Mouse (Mus musculus) ZHBTc4 (cell line): ENCODE data around the gene Spata32.

Experiments
- DNase-seq: peaks from one replicate; pipeline ENCODE4 v3.0.0-alpha.2; 2011; ENCODE audit warnings: low read depth, low spot score

Gene Spata32

GRCm38 (mm10) chr11:103206203-103206602 is 12.0 kb downstream of the Spata32 start:
- no peak for DNase-seq

- no peak for DNase-seq
These were observed 15.9 kb downstream of the Spata32 start for GRCm38 (mm10) chr11:103202376-103202775.

GRCm38 (mm10) chr11:103201664-103202063 is 16.6 kb downstream of the Spata32 start:
- no peak for DNase-seq

- DNase-seq: peak; percentile 86
These were observed 19.1 kb downstream of the Spata32 start for GRCm38 (mm10) chr11:103198911-103199803.

GRCm38 (mm10) chr11:103198339-103198738 is 19.9 kb downstream of the Spata32 start:
- no peak for DNase-seq

- DNase-seq: no peak
These were observed 20.9 kb downstream of the Spata32 start for GRCm38 (mm10) chr11:103197340-103197739.

GRCm38 (mm10) chr11:103195656-103196055 is 22.6 kb downstream of the Spata32 start:
- no peak for DNase-seq

- no peak for DNase-seq
These were observed 23.0 kb downstream of the Spata32 start for GRCm38 (mm10) chr11:103195236-103195635.

GRCm38 (mm10) chr11:103193825-103194168 is 24.4 kb downstream of the Spata32 start:
- DNase-seq: no peak

GRCm38 (mm10) chr11:103192956-103193824 is 25.0 kb downstream of the Spata32 start:
- DNase-seq: peak; percentile 60

GRCm38 (mm10) chr11:103192230-103192955 is 25.8 kb downstream of the Spata32 start:
- no peak for DNase-seq

- DNase-seq: peak; percentile 55
These were observed 33.3 kb downstream of the Spata32 start for GRCm38 (mm10) chr11:103184891-103185290.

- no peak for DNase-seq
These were observed 36.3 kb downstream of the Spata32 start for GRCm38 (mm10) chr11:103181911-103182310.

- no peak for DNase-seq
These were observed 36.9 kb downstream of the Spata32 start for GRCm38 (mm10) chr11:103181349-103181748.

GRCm38 (mm10) chr11:103180426-103180825 is 37.8 kb downstream of the Spata32 start:
- no peak for DNase-seq

- no peak for DNase-seq
These were observed 39.5 kb downstream of the Spata32 start for GRCm38 (mm10) chr11:103178748-103179147.

- DNase-seq: no peak
These were observed 40.3 kb downstream of the Spata32 start for GRCm38 (mm10) chr11:103177815-103178485.

- no peak for DNase-seq
These were observed 41.0 kb downstream of the Spata32 start for GRCm38 (mm10) chr11:103177216-103177615.

GRCm38 (mm10) chr11:103176510-103176909 is 41.7 kb downstream of the Spata32 start:
- DNase-seq: no peak

- no peak for DNase-seq
These were observed 42.4 kb downstream of the Spata32 start for GRCm38 (mm10) chr11:103175688-103176442.
